Mouse (Mus musculus): Measurements from ENCODE around the gene Mrpl17. TPM values are rescaled to one million over a fixed set of nuclear protein-coding genes. Genes with fewer than 3 reads are reported as not detected.

The Mrpl17 gene
- polyA plus RNA-seq, 1 experiment from 2014 or later = 394 TPM

DNA sequence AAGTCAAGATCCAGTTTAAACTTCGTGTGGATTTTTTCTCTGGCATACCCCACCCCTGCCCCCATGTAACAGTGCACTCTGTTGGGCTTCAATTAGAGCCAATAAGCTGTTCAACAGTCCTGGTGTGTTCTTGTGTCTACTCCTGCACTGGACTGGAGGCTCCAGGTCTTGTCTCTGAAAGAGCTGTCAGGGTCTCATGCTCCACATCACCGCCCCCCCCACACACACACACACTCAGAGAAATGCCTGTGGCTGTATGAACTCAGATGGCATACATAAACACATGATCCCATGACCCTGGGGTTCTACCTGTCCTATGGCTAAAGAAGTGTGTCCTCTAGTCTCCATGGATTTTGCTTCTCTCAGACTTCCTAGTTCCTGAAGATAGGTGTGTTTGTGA, 34.9 kb downstream of the Mrpl17 start:
- Histone ChIP-seq H3K4me1 (ENCODE audit: control insufficient read depth, insufficient read depth, low read length) (peaks cover 20% of the 10 kb centered on the region), H3K27ac (ENCODE audit: low read length) (no peak overlapping the region), H3K4me2 (ENCODE audit: low read depth, low read length) (no peak overlapping the region), H3K9me3 (ENCODE audit: control insufficient read depth, low read length) (no peaks in the 10 kb centered on the region), H3K4me3 (ENCODE audit: low read length) (no peak overlapping the region), H3K27me3 (replicated peaks; ENCODE audit: control insufficient read depth, insufficient read depth, low read length) (no peaks in the 10 kb centered on the region), H3K9ac (ENCODE audit: low read depth, low read length) (no peak overlapping the region), H3K36me3 (ENCODE audit: control insufficient read depth, insufficient read depth, low read length) (no peaks in the 10 kb centered on the region; the same call in 1 of the 2 replicates)
- no peak for ATAC-seq
- 80% methylated on average over 2 of the region's 2 CpGs for WGBS

DNA sequence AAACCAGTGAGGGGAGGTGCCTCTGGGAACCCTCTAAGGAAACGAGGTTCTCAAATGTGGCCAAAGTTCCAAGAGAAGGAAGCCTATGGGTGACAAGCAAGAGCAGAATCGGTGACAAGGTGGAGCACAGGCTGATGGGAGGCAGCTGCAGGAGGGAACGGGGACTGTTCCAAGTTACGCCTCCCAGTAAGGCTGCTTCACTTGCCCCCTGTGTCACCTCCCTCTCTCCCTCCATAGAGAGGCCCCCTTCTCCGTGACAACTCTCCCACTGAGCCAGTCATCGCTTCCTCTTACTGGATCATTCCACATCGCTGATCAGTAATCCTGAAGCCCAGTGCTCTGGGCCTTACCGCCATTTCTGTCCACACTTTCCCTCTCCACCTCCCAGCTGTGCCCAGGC, 36.2 kb downstream of the Mrpl17 start:
- no peaks in the 10 kb centered on the region for H3K9me3 ChIP-seq (ENCODE audit: control insufficient read depth, low read length)
- 60% methylated on average over 8 of the region's 8 CpGs for WGBS
- H3K4me1 ChIP-seq (ENCODE audit: control insufficient read depth, insufficient read depth, low read length) = peaks cover 20% of the 10 kb centered on the region
- no peak overlapping the region for H3K4me2 ChIP-seq (ENCODE audit: low read depth, low read length)
- H3K4me3 ChIP-seq (ENCODE audit: low read length) = no peak overlapping the region
- no peaks in the 10 kb centered on the region for H3K27me3 ChIP-seq (replicated peaks; ENCODE audit: control insufficient read depth, insufficient read depth, low read length)
- 0 out of 2 replicates have a peak overlapping the region, but pooled peaks have one; percentile 9 for H3K9ac ChIP-seq (ENCODE audit: low read depth, low read length)
- H3K27ac ChIP-seq (ENCODE audit: low read length) = no peak overlapping the region
- ATAC-seq = no peak
- H3K36me3 ChIP-seq (ENCODE audit: control insufficient read depth, insufficient read depth, low read length) = no peaks in the 10 kb centered on the region; the same call in 1 of the 2 replicates

DNA sequence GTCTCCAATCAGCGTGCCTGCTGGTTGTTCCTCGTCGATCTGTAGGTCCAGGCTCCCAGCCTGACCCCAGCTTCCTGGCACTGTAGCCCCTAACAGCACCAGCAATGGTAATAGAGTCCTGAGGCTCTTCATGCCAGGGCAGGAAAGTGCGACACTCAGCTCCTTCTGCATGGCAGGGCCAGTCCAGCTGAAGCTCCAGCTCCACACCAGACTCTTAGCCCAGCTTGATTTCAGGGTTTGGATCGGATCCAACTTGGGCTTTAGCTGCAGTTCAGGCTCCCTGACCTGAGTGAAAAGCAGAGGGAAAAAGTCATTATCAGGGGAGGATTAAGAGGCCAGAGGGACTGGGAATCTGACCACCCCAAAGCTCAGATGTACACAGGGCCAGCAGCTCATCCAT, 37.9 kb downstream of the Mrpl17 start:
- Histone ChIP-seq H3K27ac (ENCODE audit: low read length) (no peak overlapping the region), H3K9me3 (ENCODE audit: control insufficient read depth, low read length) (no peaks in the 10 kb centered on the region), H3K27me3 (replicated peaks; ENCODE audit: control insufficient read depth, insufficient read depth, low read length) (no peaks in the 10 kb centered on the region), H3K4me3 (ENCODE audit: low read length) (no peak overlapping the region), H3K9ac (ENCODE audit: low read depth, low read length) (no peak overlapping the region), H3K36me3 (ENCODE audit: control insufficient read depth, insufficient read depth, low read length) (no peaks in the 10 kb centered on the region; the same call in 1 of the 2 replicates), H3K4me2 (ENCODE audit: low read depth, low read length) (no peak overlapping the region), H3K4me1 (ENCODE audit: control insufficient read depth, insufficient read depth, low read length) (peaks cover 12% of the 10 kb centered on the region)
- WGBS = 80% methylated on average over 5 of the region's 5 CpGs
- no peak for ATAC-seq

DNA sequence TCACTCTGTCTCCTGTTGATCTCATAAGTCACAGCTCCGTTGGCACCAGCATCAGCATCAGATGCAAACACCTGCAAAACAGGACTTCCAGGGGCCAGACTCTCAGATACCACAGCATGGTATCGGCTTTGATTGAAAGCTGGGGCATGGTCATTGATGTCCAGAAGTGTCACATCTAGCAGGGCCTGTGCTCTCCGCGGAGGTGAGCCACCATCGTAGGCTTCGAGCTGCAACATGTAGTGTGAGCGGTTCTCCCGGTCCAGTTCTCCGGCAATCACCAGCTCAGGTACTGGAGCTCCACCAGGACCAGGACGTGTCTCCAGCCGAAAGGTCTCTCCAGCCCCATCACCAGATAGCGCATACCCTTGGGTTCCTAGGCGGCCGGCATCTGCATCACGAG, 38.6 kb downstream of the Mrpl17 start:
- Histone ChIP-seq H3K4me3 (ENCODE audit: low read length) (no peak overlapping the region), H3K4me2 (ENCODE audit: low read depth, low read length) (no peak overlapping the region), H3K27me3 (replicated peaks; ENCODE audit: control insufficient read depth, insufficient read depth, low read length) (no peaks in the 10 kb centered on the region), H3K27ac (ENCODE audit: low read length) (no peak overlapping the region), H3K4me1 (ENCODE audit: control insufficient read depth, insufficient read depth, low read length) (peaks cover 9% of the 10 kb centered on the region), H3K9ac (ENCODE audit: low read depth, low read length) (no peak overlapping the region), H3K36me3 (ENCODE audit: control insufficient read depth, insufficient read depth, low read length) (no peaks in the 10 kb centered on the region; the same call in 1 of the 2 replicates), H3K9me3 (ENCODE audit: control insufficient read depth, low read length) (no peaks in the 10 kb centered on the region)
- no peak for ATAC-seq
- 96% methylated on average over 15 of the region's 15 CpGs for WGBS

DNA sequence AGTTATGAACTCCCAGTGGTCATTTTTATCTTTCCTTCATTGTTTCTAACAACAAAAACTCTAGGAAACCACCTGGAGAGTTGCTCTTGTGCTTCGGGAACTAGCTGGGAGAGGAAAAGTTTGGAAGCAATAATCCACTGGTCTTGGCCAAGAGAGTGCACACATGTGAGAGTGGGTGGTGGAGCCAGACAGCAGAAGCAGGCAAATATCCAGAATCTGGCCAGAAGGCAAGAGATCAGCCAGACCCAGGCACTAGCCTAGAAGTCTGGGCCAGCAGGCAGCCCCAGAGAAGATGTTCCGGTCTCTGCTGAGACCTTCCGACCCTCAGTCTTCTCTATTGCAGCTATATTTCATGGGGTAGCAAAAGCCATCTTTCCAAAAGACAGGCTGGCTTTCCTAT, 40.9 kb downstream of the Mrpl17 start:
- Histone ChIP-seq H3K9ac (ENCODE audit: low read depth, low read length) (no peak overlapping the region), H3K4me3 (ENCODE audit: low read length) (no peak overlapping the region), H3K4me2 (ENCODE audit: low read depth, low read length) (no peak overlapping the region), H3K4me1 (ENCODE audit: control insufficient read depth, insufficient read depth, low read length) (peaks cover 6% of the 10 kb centered on the region; the same call in 1 of the 2 replicates), H3K36me3 (ENCODE audit: control insufficient read depth, insufficient read depth, low read length) (no peaks in the 10 kb centered on the region; the same call in 1 of the 2 replicates), H3K27ac (ENCODE audit: low read length) (no peak overlapping the region), H3K9me3 (ENCODE audit: control insufficient read depth, low read length) (no peaks in the 10 kb centered on the region), H3K27me3 (replicated peaks; ENCODE audit: control insufficient read depth, insufficient read depth, low read length) (no peaks in the 10 kb centered on the region)
- 85% methylated on average over 3 of the region's 3 CpGs for WGBS
- no peak for ATAC-seq

DNA sequence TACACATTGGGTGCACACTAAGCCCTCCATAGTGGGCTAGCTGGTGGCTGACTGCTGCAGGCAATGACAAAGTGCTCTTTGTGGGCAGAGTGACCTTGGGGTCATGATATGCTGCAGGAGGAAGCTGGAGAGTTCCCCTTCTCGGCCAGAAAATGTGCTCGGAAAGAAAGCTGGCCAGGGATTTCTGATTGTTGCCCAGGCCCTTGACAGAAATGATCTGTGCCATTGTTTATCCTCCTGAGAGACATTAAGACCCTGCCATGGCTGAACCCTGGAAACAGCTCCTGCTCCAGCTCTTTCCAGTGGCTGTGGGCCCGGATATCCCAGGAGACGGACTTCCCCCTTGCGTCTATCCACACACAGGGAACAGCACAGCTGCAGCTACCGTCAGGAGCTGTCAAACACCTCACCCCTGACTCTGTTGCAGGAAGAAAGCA, 43.2 kb downstream of the Mrpl17 start:
- Histone ChIP-seq H3K36me3 (ENCODE audit: control insufficient read depth, insufficient read depth, low read length) (peaks cover 8% of the 10 kb centered on the region; the same call in 1 of the 2 replicates), H3K27me3 (replicated peaks; ENCODE audit: control insufficient read depth, insufficient read depth, low read length) (no peaks in the 10 kb centered on the region), H3K9me3 (ENCODE audit: control insufficient read depth, low read length) (no peaks in the 10 kb centered on the region), H3K4me3 (ENCODE audit: low read length) (no peak overlapping the region), H3K4me1 (ENCODE audit: control insufficient read depth, insufficient read depth, low read length) (peaks cover 6% of the 10 kb centered on the region; the same call in 1 of the 2 replicates), H3K9ac (ENCODE audit: low read depth, low read length) (peak overlapping the region; percentile 41; the same call in 1 of the 2 replicates), H3K27ac (ENCODE audit: low read length) (peak overlapping the region; percentile 47), H3K4me2 (ENCODE audit: low read depth, low read length) (no peak overlapping the region)
- WGBS = 15% methylated on average over 6 of the region's 6 CpGs
- ATAC-seq = peak; percentile 65

DNA sequence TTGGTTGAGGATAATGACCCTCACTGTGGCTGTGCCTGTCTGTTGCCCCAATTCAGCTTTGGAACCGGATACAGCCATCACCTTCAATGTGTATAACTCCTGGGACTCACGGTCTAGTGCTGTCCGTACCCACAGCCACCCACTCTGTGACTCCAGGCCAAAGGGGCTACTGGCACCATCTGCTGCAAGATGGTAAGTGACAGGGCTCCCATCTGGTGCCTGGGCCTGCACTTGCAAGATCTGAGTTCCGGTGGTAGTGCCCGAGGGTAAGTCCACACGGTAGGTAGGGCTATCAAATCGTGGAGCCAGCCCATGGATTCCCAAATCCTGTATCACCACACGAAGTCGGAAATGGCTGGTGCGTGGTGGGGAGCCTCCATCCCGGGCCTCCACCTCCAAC, 46.6 kb downstream of the Mrpl17 start:
- Histone ChIP-seq H3K9me3 (ENCODE audit: control insufficient read depth, low read length) (no peaks in the 10 kb centered on the region), H3K9ac (ENCODE audit: low read depth, low read length) (no peak overlapping the region), H3K36me3 (ENCODE audit: control insufficient read depth, insufficient read depth, low read length) (peaks cover 8% of the 10 kb centered on the region; the same call in 1 of the 2 replicates), H3K27ac (ENCODE audit: low read length) (no peak overlapping the region), H3K27me3 (replicated peaks; ENCODE audit: control insufficient read depth, insufficient read depth, low read length) (no peaks in the 10 kb centered on the region), H3K4me2 (ENCODE audit: low read depth, low read length) (no peak overlapping the region), H3K4me1 (ENCODE audit: control insufficient read depth, insufficient read depth, low read length) (peaks cover 6% of the 10 kb centered on the region; the same call in 1 of the 2 replicates), H3K4me3 (ENCODE audit: low read length) (no peak overlapping the region)
- no peak for ATAC-seq
- 92% methylated on average over 11 of the region's 11 CpGs for whole genome bisulfite sequencing

DNA sequence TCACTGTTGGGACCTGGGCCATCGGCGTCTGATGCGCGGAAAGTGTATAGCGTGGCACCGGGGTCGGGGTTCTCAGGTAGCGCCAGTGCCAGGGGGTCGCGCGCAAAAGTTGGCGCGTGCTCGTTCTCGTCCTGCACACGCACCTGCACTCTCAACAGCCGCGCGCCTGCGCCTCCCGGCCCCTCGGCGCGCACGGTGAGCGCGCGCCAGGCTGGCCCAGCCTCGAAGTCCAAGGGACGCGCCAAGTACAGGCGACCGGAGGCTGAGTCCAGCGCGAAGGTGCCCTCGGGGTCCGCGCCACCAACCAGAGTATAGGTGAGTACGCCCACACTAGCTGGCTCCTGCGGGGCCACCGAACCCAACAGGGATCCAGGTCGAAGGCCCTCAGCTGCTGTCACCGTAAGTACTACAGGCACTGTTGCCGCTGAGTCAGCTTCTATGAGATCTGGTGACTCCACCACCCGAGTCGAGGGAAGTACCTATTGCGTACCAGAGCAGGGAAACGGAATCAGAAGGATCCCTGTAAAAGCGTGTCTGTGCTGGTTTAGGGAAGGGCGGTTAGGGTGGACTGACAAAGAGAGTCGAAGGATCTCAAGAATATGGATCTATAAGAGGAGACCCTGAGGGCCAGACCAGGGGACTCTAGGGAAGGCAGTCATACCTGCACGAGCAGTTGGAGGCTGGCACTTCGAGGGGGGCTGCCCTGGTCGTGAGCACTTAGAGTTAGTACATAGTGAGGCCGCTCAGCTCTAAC, 48.2 kb downstream of the Mrpl17 start:
- no peaks in the 10 kb centered on the region for H3K9me3 ChIP-seq (ENCODE audit: control insufficient read depth, low read length)
- H3K27ac ChIP-seq (ENCODE audit: low read length) = no peak overlapping the region
- ATAC-seq = 0 out of 2 replicates have a peak, but pooled peaks have one; percentile 26
- H3K4me2 ChIP-seq (ENCODE audit: low read depth, low read length) = peak overlapping the region; percentile 59
- 0 out of 2 replicates have a peak overlapping the region, but pooled peaks have one; percentile 5 for H3K9ac ChIP-seq (ENCODE audit: low read depth, low read length)
- H3K4me1 ChIP-seq (ENCODE audit: control insufficient read depth, insufficient read depth, low read length) = no peaks in the 10 kb centered on the region
- 46% methylated on average over 55 of the region's 55 CpGs for WGBS
- no peaks in the 10 kb centered on the region for H3K27me3 ChIP-seq (replicated peaks; ENCODE audit: control insufficient read depth, insufficient read depth, low read length)
- peaks cover 17% of the 10 kb centered on the region for H3K36me3 ChIP-seq (ENCODE audit: control insufficient read depth, insufficient read depth, low read length)
- peak overlapping the region; percentile 36 for H3K4me3 ChIP-seq (ENCODE audit: low read length)

DNA sequence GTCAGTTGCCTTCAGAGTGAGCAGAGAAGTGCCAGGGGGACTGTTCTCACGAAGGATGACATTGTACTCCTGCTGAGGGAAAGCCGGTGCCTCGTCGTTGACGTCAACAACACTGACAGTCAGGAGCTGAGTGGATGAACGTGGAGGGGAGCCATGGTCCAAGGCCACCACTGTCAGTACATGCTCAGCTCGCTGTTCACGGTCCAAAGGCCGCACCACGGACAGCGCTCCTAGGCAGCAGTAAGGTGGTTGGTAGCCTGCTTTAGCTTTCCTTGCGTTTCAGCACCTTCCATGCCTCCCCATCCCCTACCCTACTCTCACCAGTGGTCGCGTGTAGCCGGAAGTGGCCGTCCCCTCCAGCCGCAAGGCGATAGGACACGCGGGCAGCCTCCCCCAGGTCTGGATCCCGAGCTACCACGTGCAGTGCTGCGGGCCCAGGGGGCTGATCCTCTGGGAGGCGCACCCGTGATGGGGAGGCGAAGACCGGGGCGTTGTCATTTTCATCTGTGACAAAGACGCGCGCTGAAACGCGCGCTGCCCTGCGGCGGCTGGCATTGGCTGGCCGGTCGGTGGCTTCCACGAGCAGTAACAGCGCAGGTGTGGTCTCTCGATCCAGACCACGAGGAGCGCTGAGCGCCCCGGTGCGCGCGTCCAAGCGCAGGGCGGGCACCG, 49.0 kb downstream of the Mrpl17 start:
- Histone ChIP-seq H3K4me3 (ENCODE audit: low read length) (peak overlapping the region; percentile 36), H3K9me3 (ENCODE audit: control insufficient read depth, low read length) (no peaks in the 10 kb centered on the region), H3K27me3 (replicated peaks; ENCODE audit: control insufficient read depth, insufficient read depth, low read length) (no peaks in the 10 kb centered on the region), H3K36me3 (ENCODE audit: control insufficient read depth, insufficient read depth, low read length) (peaks cover 17% of the 10 kb centered on the region), H3K27ac (ENCODE audit: low read length) (no peak overlapping the region), H3K9ac (ENCODE audit: low read depth, low read length) (0 out of 2 replicates have a peak overlapping the region, but pooled peaks have one; percentile 5), H3K4me2 (ENCODE audit: low read depth, low read length) (peak overlapping the region; percentile 59), H3K4me1 (ENCODE audit: control insufficient read depth, insufficient read depth, low read length) (no peaks in the 10 kb centered on the region)
- peak; percentile 67 for ATAC-seq
- 44% methylated on average over 51 of the region's 51 CpGs for WGBS

Data from intestine, embryonic 16.5 days (tissue).